Comparison of ENCODE assay signal across 22 mouse cellular contexts in genomic region chr12:100626991-100627677, GRCm38 (mm10).
A peak's percentile ranks its signal among the peaks of the same experiment; 100 is the strongest.
DNase-seq lines count a peak whose midpoint lies in the region; ATAC-seq and TF ChIP-seq lines count a peak whose summit lies in the region.
"Had no signal": no experiment of that assay in that cellular context is flagged by ENCODE, and none has a peak within 500 bp of the region (broad histone marks: within the 10 kb centered on the region; RNA-seq: fewer than 3 reads in every experiment).

No protein-coding gene starts in this region.

- H3K4me3 ChIP-seq in gastrocnemius, adult 2 months, result peak overlapping the region; percentile 32
- H3K4me3 ChIP-seq in spleen, adult 2 months (ENCODE audit: extremely low read depth, insufficient read depth, insufficient read length), result no peak overlapping the region
- H3K4me3 ChIP-seq in limb, embryonic 12.5 days (replicated peaks), result no peak overlapping the region
- H3K4me3 ChIP-seq: heart, embryonic 10.5 days; hindbrain, embryonic 15.5 days; myocyte had no signal

- H3K27ac ChIP-seq in gastrocnemius, adult 2 months, result peak overlapping the region; percentile 35
- peak overlapping the region; percentile 44 for H3K27ac ChIP-seq in spleen, adult 2 months (ENCODE audit: insufficient read depth, low read length)
- peak overlapping the region; percentile 82 for H3K27ac ChIP-seq in limb, embryonic 12.5 days
- H3K27ac ChIP-seq: heart, embryonic 10.5 days; hindbrain, embryonic 15.5 days; liver, embryonic 14.5 days had no signal

- TF ChIP-seq POLR2A in spleen, adult 2 months (IDR thresholded peaks at IDR 0.05; ENCODE audit: low read depth, low read length), result no peak

- intact Hi-C loops in gastrocnemius, adult 2 months (cut with DNase I), result no loop called here

- no peak for TF ChIP-seq CTCF in gastrocnemius, adult 2 months (IDR thresholded peaks at IDR 0.05)
- TF ChIP-seq CTCF in spleen, adult 2 months (IDR thresholded peaks at IDR 0.05; ENCODE audit: extremely low read depth, insufficient read depth, insufficient read length, insufficient replicate concordance), result no peak

- no peaks in the 10 kb centered on the region for H3K36me3 ChIP-seq in spleen, adult 2 months (ENCODE audit: control insufficient read depth, insufficient read depth, low read length)
- no peaks in the 10 kb centered on the region for H3K36me3 ChIP-seq in limb, embryonic 12.5 days
- H3K36me3 ChIP-seq: heart, embryonic 10.5 days; hindbrain, embryonic 15.5 days had no signal

- H3K9ac ChIP-seq in limb, embryonic 12.5 days (replicated peaks), result no peak overlapping the region; the same call in 1 of the 2 replicates
- H3K9ac ChIP-seq: hindbrain, embryonic 15.5 days; liver, embryonic 14.5 days had no signal

- no peaks in the 10 kb centered on the region for H3K27me3 ChIP-seq in spleen, adult 2 months (ENCODE audit: control insufficient read depth, insufficient read depth, low read length)
- no peaks in the 10 kb centered on the region for H3K27me3 ChIP-seq in limb, embryonic 12.5 days
- H3K27me3 ChIP-seq: hindbrain, embryonic 15.5 days had no signal

- no peak for DNase-seq in gastrocnemius, adult 2 months
- no peak for DNase-seq in gastrocnemius, postnatal 4 days (ENCODE audit: low spot score in 2 of 2)
- no peak for DNase-seq in spleen, adult 2 months (ENCODE audit: low read depth in 1 of 2, low spot score in 2 of 2)
- no peak for DNase-seq in spleen, adult 12 weeks (ENCODE audit: low spot score)
- DNase-seq in layer of hippocampus, adult 11-12 months (ENCODE audit: low spot score), result no peak
- no peak for DNase-seq in frontal cortex, adult 2 months (ENCODE audit: extremely low spot score in 1 of 2, low spot score in 1 of 2)
- no peak for DNase-seq in spleen, postnatal 36 days (ENCODE audit: low spot score in 2 of 2)
- DNase-seq: cerebellum, adult 11 months; cerebellum, postnatal 36 days; heart, postnatal 14 days; kidney, postnatal 10 days; layer of hippocampus, adult 9-11 months; midbrain, embryonic 14.5 days; right cerebral cortex, postnatal 4 days; thymus, adult 2 months had no signal

- 13% methylated on average over 1 of the region's 1 CpGs for WGBS in spleen, adult 2 months
- 10% methylated on average over 1 of the region's 1 CpGs for WGBS in limb, embryonic 12.5 days

- H3K4me2 ChIP-seq in limb, embryonic 12.5 days, result no peak overlapping the region
- H3K4me2 ChIP-seq: hindbrain, embryonic 15.5 days had no signal

- peak; percentile 31; the same call in 1 of the 2 replicates for ATAC-seq in limb, embryonic 12.5 days (ENCODE audit: insufficient number of reproducible peaks, insufficient read depth, low FRiP score, low TSS enrichment, low read depth)
- ATAC-seq: forebrain, embryonic 16.5 days; intestine, embryonic 16.5 days had no signal

- no peaks in the 10 kb centered on the region for H3K9me3 ChIP-seq in limb, embryonic 12.5 days
- H3K9me3 ChIP-seq: heart, embryonic 10.5 days; hindbrain, embryonic 15.5 days had no signal

- H3K4me1 ChIP-seq in spleen, adult 2 months (ENCODE audit: control insufficient read depth, insufficient read depth, insufficient read length), result peaks cover 10% of the 10 kb centered on the region; the same call in 1 of the 2 replicates
- peaks cover 31% of the 10 kb centered on the region for H3K4me1 ChIP-seq in limb, embryonic 12.5 days (replicated peaks)
- H3K4me1 ChIP-seq: heart, embryonic 10.5 days; hindbrain, embryonic 15.5 days had no signal
